Mouse (Mus musculus) liver, embryonic 16.5 days (tissue): ENCODE results near the gene Efl1. TPM values are rescaled to one million over a fixed set of nuclear protein-coding genes. Genes with fewer than 3 reads are reported as not detected.

Experiments
- ATAC-seq: fragments of 200-750 bp; cut with Nextera tagmentation; 2 replicates; pipeline ENCODE4 v1.8.0; 2017; ENCODE audit warnings: low read depth, mild to moderate bottlenecking, moderate number of reproducible peaks, moderate library complexity
- H3K27ac ChIP-seq: fragments of 300-500 bp; sonication (generic); 2 replicates; pipeline ENCODE4 v1.5.1; 2014; ENCODE audit warnings: mild to moderate bottlenecking, low read length
- H3K27me3 ChIP-seq: fragments of 300-500 bp; sonication (generic); 2 replicates; pipeline ENCODE4 v1.6.1; 2014; ENCODE audit warnings: low read depth, low read length, mixed read lengths; ENCODE audit not compliant: control insufficient read depth, insufficient read depth
- H3K36me3 ChIP-seq: fragments of 300-500 bp; sonication (generic); 2 replicates; pipeline ENCODE4 v1.6.1; 2014; ENCODE audit warnings: mild to moderate bottlenecking; ENCODE audit not compliant: control insufficient read depth, insufficient read depth
- H3K4me1 ChIP-seq: fragments of 300-500 bp; sonication (generic); 2 replicates; pipeline ENCODE4 v1.6.1; 2014; ENCODE audit warnings: low read depth, low read length, mixed read lengths; ENCODE audit not compliant: control insufficient read depth
- H3K4me2 ChIP-seq: fragments of 300-500 bp; sonication (generic); 2 replicates; pipeline ENCODE4 v1.6.1; 2014; ENCODE audit warnings: low read depth, low read length, mixed read lengths
- H3K4me3 ChIP-seq: fragments of 300-500 bp; sonication (generic); 2 replicates; pipeline ENCODE4 v1.5.1; 2014; ENCODE audit warnings: low read depth, mild to moderate bottlenecking, low read length
- H3K9ac ChIP-seq: fragments of 300-500 bp; sonication (generic); 2 replicates; pipeline ENCODE4 v1.6.1; 2014; ENCODE audit warnings: low read depth, low read length
- H3K9me3 ChIP-seq: fragments of 300-500 bp; sonication (generic); replicated peaks from 2 replicates; pipeline ENCODE4 v1.6.1; 2016; ENCODE audit warnings: low read length; ENCODE audit not compliant: control insufficient read depth
- WGBS: fragments of 180-500 bp; shearing (Covaris S2); extraction: QIAGEN DNeasy Blood & Tissue Kit; methylation state at CpG from one replicate; pipeline ENCODE4 v1.1.7; 2014; ENCODE audit not compliant: insufficient replicate concordance; 5-methylcytosine and 5-hydroxymethylcytosine counted together
- polyA plus RNA-seq: library from polyadenylated mRNA; unstranded; fragments of >200 nt; fragmentation: Nextera tagmentation; extraction: Ambion mirVana; gene quantifications from 2 replicates; pipeline ENCODE4 v1.2.1, GENCODE M21; 2015

Efl1 gene
- polyA plus RNA-seq, 1 experiment from 2014 or later = 8.0 TPM

DNA sequence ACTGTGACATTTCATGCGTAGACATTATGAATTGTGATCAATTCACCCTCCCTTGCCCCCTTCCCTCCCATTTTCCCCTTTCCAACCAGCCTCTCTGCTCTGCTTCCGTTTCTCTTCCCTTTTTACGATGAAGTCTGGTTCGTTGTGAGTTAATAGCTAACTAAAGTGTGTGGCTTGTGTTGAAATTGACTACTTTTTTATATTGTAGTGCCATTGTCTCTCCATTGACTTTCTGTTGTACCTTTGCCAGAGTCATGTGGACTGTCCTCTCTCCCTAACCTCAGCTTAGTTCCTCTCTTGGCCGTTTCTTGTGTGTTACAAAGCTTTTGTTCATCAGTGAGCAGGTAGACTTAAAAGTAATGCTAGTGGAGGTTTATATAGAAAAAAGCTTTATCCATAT lies 27.6 kb downstream of the Efl1 start:
- Histone ChIP-seq H3K36me3 (peaks cover 9% of the 10 kb centered on the region), H3K4me1 (no peaks in the 10 kb centered on the region), H3K9me3 (no peaks in the 10 kb centered on the region), H3K27me3 (no peaks in the 10 kb centered on the region), H3K4me2 (no peak overlapping the region), H3K9ac (no peak overlapping the region), H3K4me3 (no peak overlapping the region), H3K27ac (no peak overlapping the region)
- 65% methylated on average over 5 of the region's 5 CpGs for WGBS
- ATAC-seq = no peak

DNA sequence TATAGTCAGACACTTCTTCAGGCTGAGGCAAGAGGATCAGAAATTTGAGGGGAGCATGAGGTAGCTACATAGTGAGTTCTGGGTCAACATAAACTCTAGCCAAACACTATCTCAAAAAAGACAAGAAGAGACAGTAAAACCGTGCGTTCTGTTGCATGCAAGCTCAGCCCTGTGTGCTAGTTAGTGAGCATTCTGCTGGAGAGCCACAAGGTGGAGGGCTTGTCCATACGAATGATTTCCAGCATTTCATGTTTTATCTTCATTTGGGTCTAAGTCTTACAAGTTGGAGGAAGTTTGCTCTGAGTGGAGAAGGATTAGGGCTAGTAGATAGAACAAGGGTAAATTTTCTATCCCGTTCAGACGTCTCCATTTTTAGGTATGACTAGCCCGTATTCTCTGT lies 28.4 kb downstream of the Efl1 start:
- no peak overlapping the region for H3K4me2 ChIP-seq
- H3K9me3 ChIP-seq = no peaks in the 10 kb centered on the region
- no peak overlapping the region for H3K4me3 ChIP-seq
- peaks cover 7% of the 10 kb centered on the region for H3K36me3 ChIP-seq
- no peak overlapping the region for H3K27ac ChIP-seq
- H3K9ac ChIP-seq = no peak overlapping the region
- ATAC-seq = no peak
- H3K4me1 ChIP-seq = no peaks in the 10 kb centered on the region
- WGBS = 70% methylated on average over 6 of the region's 6 CpGs
- H3K27me3 ChIP-seq = no peaks in the 10 kb centered on the region

DNA sequence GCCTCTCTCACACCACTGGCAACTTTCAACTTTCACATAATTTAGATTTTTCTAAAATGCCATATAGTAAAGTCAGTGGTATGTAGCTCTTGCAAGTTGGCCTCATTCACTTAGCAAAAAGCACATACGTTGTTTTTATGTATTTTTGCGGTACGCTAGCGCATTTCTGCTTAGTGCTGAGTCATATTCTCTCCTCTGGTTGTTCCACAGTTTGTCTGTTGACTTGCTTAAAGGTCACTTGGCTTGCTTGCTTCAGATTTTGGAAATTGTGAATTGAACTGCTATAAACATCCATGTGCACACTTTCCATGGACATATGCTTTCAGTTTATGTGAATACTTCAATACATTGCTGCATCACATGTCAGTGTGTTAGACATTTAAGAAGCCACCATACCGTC lies 31.5 kb downstream of the Efl1 start:
- peaks cover 6% of the 10 kb centered on the region; the same call in 1 of the 2 replicates for H3K36me3 ChIP-seq
- no peak overlapping the region for H3K4me2 ChIP-seq
- H3K9ac ChIP-seq = no peak overlapping the region
- H3K27me3 ChIP-seq = no peaks in the 10 kb centered on the region
- no peak for ATAC-seq
- no peak overlapping the region for H3K4me3 ChIP-seq
- H3K4me1 ChIP-seq = no peaks in the 10 kb centered on the region
- no peak overlapping the region for H3K27ac ChIP-seq
- no peaks in the 10 kb centered on the region for H3K9me3 ChIP-seq
- WGBS = 84% methylated on average over 5 of the region's 5 CpGs

- H3K4me1 ChIP-seq = peaks cover 4% of the 10 kb centered on the region; the same call in 1 of the 2 replicates
- H3K4me2 ChIP-seq = no peak overlapping the region
- H3K27ac ChIP-seq = no peak overlapping the region
- 0 out of 2 replicates have a peak, but pooled peaks cover 10% of the 10 kb centered on the region for H3K36me3 ChIP-seq
- H3K27me3 ChIP-seq = no peaks in the 10 kb centered on the region
- H3K4me3 ChIP-seq = no peak overlapping the region
- no peak overlapping the region for H3K9ac ChIP-seq
- H3K9me3 ChIP-seq = no peaks in the 10 kb centered on the region
- 25% methylated on average over 3 of the region's 3 CpGs for WGBS
- ATAC-seq = peak; percentile 53; the same call in 1 of the 2 replicates
Measured at GRCm38 (mm10) chr7:82688736-82689135, 40.3 kb downstream of the Efl1 start.

DNA sequence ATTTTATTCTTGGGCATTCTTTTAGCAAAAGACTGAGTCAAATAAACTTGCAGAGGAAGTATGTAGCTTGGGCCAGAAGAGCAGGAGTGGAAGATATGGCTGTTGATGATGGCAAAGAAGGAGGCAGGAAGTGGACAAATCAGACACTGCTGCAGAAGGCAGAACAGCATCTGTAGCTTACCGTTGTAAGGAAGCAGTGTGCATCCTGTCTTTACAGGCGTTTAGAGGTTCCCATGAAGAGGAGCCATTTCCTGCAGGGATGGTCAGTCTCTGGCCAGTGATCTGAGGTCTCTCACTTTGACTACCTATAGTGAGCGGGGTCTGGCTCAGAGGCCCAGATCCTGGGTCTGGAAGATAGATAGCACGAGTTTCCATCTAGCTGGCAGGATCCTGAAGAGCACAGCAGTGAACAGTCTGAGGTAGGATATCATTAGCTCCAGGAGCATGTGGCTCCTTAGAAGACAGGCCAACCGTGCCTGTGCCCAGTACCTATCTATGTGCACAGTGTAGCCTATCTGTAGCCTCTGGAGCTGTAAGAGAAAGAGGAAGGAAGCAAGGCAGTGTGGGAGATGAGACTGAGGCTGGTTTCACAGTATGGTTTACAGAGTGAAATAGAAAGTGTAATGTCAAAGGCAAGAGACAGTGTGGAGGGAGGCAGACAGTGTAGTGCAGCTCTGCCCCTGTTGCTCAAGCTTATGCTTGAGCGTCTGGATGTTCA lies 42.8 kb downstream of the Efl1 start:
- H3K27me3 ChIP-seq = no peaks in the 10 kb centered on the region
- 24% methylated on average over 6 of the region's 6 CpGs for WGBS
- no peak overlapping the region for H3K4me3 ChIP-seq
- H3K9me3 ChIP-seq = no peaks in the 10 kb centered on the region
- no peak; the same call in 1 of the 2 replicates for ATAC-seq
- no peak overlapping the region for H3K9ac ChIP-seq
- H3K36me3 ChIP-seq = 0 out of 2 replicates have a peak, but pooled peaks cover 5% of the 10 kb centered on the region
- H3K4me2 ChIP-seq = no peak overlapping the region
- H3K4me1 ChIP-seq = peaks cover 4% of the 10 kb centered on the region; the same call in 1 of the 2 replicates
- H3K27ac ChIP-seq = 0 out of 2 replicates have a peak overlapping the region, but pooled peaks have one; percentile 46

- Histone ChIP-seq H3K4me1 (no peaks in the 10 kb centered on the region), H3K4me2 (no peak overlapping the region), H3K27me3 (no peaks in the 10 kb centered on the region), H3K9ac (no peak overlapping the region), H3K27ac (no peak overlapping the region), H3K36me3 (no peaks in the 10 kb centered on the region; the same call in 1 of the 2 replicates), H3K9me3 (no peaks in the 10 kb centered on the region), H3K4me3 (no peak overlapping the region)
- 59% methylated on average over 8 of the region's 8 CpGs for WGBS
- no peak for ATAC-seq
Measured at GRCm38 (mm10) chr7:82697668-82698067, 49.3 kb downstream of the Efl1 start.

DNA sequence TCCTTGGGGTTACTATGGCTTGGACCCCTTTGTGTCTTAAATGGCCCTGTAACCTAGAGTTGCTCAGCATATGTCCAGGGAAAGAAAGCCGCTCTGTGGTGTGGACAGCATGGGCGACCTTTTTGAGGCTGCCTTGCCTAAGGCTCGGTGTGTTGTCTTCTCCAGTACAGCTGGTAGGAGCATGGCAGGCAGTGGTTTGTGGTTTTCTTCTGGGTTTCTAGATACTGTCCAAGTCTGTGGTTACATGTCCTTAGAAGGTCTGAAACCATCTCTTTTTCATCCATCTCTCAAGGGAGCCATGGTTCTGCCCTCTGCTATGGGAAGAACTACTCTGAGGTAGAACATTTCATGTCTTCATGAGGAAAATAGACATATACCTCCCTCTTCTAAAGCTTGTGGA lies 50.6 kb downstream of the Efl1 start:
- WGBS = 46% methylated on average over 3 of the region's 3 CpGs

GRCm38 (mm10) chr7:82702384-82703343 lies 54.2 kb downstream of the Efl1 start:
- 76% methylated on average over 5 of the region's 5 CpGs for WGBS

More for the DNA sequence above, 50.6 kb downstream of the Efl1 start:
- H3K36me3 ChIP-seq = no peaks in the 10 kb centered on the region; the same call in 1 of the 2 replicates
- no peak overlapping the region for H3K4me2 ChIP-seq
- H3K4me1 ChIP-seq = no peaks in the 10 kb centered on the region
- H3K9ac ChIP-seq = no peak overlapping the region
- H3K9me3 ChIP-seq = no peaks in the 10 kb centered on the region
- H3K4me3 ChIP-seq = no peak overlapping the region
- no peak for ATAC-seq
- no peak overlapping the region for H3K27ac ChIP-seq
- H3K27me3 ChIP-seq = no peaks in the 10 kb centered on the region

More at GRCm38 (mm10) chr7:82702384-82703343, 54.2 kb downstream of the Efl1 start:
- ATAC-seq = no peak
- no peak overlapping the region for H3K9ac ChIP-seq
- no peaks in the 10 kb centered on the region for H3K9me3 ChIP-seq
- H3K4me2 ChIP-seq = no peak overlapping the region
- no peaks in the 10 kb centered on the region for H3K27me3 ChIP-seq
- H3K36me3 ChIP-seq = no peaks in the 10 kb centered on the region
- no peaks in the 10 kb centered on the region for H3K4me1 ChIP-seq
- no peak overlapping the region for H3K27ac ChIP-seq
- H3K4me3 ChIP-seq = no peak overlapping the region
